Mouse (Mus musculus) erythroid progenitor cell, adult 5-6 weeks (primary cell): Measurements from ENCODE around the gene AU022252. TPM values are rescaled to one million over a fixed set of nuclear protein-coding genes. Genes with fewer than 3 reads are reported as not detected.
"Not testable (repeated sequence)": the region's sequence is repeated elsewhere in the genome, so short reads cannot be mapped to it uniquely, and the experiment has no call there.

Experiments
- ATAC-seq: replicated peaks from 2 replicates; pipeline ENCODE4 v1.8.0; 2016; ENCODE audit warnings: moderate number of reproducible peaks, mild to moderate bottlenecking, moderate TSS enrichment, inconsistent platforms; ENCODE audit not compliant: poor library complexity, low FRiP score, severe bottlenecking
- total RNA-seq, 2 experiments: library from RNA; stranded (forward) in 1 of 2; stranded (reverse) in 1 of 2; fragments of 150-400 nt in 1 of 2; fragments of 186-747, 209-891 nt in 1 of 2; gene quantifications; 2 replicates each; pipeline versions ENCODE4 v1.2.3 to v1.2.4; 2015 to 2017; ENCODE audit warnings: low replicate concordance in 2 of 2

The AU022252 gene
- total RNA-seq (2015; ENCODE audit: low replicate concordance), result 1.4 and 2.1 TPM in 2 replicates
- total RNA-seq (2017; ENCODE audit: low replicate concordance), result 2.5 and 2.6 TPM in 2 replicates

DNA sequence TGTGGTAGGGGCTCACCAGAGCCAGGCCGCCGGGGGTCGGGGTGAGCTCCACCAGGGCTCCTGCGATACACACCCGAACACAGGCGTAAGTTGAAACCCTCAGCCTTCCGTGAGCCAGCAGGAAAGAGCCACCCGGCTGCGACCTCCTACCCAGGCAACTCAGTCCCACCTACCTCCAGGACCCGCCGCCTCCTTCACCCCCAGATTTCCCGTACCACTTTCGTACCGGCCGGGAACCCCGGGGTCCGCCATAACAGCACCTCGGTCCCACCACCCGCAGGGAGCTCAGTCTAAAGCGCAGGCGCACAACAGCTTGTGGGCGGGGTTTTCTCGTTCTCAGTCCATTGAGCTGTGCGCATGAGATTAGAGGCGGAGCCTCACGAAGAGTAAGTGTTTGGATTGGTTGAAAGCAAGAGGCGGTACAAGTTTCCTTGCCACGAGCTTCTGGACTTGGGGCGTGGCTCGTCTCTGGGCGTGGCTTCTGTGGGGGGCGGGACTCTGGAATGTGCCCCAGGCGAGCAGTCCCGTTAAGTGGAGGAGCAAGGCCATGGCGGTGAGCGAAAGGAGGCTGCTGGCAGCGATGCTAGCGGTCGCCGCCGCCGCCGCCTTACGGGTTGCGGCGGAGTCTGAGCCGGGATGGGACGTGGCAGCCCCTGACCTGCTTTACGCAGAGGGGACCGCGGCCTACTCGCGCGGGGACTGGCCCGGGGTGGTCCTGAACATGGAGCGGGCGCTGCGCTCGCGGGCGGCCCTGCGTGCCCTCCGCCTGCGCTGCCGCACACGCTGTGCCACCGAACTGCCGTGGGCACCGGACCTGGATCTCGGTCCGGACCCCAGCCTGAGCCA is at the start of gene AU022252, which contains the start of gene P3h1:
TSS of gene AU022252 (minus strand) at position 303 of the 846 bp plus-strand sequence.
TSS of gene P3h1 (plus strand) at position 506 of the 846 bp plus-strand sequence.
- peak; percentile 95 for ATAC-seq

GRCm38 (mm10) chr4:119278784-119279183 is 46.3 kb upstream of the AU022252 start:
- not testable (repeated sequence) for ATAC-seq

- ATAC-seq, result no peak
Measured at GRCm38 (mm10) chr4:119275726-119276125, 43.2 kb upstream of the AU022252 start.

- ATAC-seq, result no peak
Measured at GRCm38 (mm10) chr4:119275226-119275625, 42.7 kb upstream of the AU022252 start.

- 0 out of 2 replicates have a peak, but pooled peaks have one; percentile 20 for ATAC-seq
Measured at GRCm38 (mm10) chr4:119274627-119275026, 42.1 kb upstream of the AU022252 start.

- no peak for ATAC-seq
Measured at GRCm38 (mm10) chr4:119266606-119267005, 34.1 kb upstream of the AU022252 start.

DNA sequence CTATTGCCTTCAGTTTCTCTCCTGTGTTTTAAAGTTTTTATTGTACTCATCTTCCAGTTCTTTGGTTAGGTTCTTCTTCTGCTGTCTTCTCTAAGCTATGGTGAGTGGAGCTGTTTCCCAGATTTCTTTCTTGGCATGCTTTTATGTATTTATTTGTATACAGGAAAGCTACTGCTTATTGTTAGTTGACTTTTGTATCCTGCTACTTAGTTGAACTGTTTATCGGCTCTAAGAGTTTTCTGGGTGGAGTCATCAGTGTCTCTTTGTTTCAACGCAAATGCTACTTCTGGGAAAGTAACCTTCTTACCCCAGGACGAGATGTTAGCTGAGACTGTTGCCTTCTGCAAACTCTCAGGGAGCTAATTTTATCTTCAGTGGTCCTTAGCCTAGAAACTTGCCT is 30.9 kb upstream of the AU022252 start:
- ATAC-seq, result no peak

- ATAC-seq, result no peak
Measured at GRCm38 (mm10) chr4:119262483-119262882, 30.0 kb upstream of the AU022252 start.

DNA sequence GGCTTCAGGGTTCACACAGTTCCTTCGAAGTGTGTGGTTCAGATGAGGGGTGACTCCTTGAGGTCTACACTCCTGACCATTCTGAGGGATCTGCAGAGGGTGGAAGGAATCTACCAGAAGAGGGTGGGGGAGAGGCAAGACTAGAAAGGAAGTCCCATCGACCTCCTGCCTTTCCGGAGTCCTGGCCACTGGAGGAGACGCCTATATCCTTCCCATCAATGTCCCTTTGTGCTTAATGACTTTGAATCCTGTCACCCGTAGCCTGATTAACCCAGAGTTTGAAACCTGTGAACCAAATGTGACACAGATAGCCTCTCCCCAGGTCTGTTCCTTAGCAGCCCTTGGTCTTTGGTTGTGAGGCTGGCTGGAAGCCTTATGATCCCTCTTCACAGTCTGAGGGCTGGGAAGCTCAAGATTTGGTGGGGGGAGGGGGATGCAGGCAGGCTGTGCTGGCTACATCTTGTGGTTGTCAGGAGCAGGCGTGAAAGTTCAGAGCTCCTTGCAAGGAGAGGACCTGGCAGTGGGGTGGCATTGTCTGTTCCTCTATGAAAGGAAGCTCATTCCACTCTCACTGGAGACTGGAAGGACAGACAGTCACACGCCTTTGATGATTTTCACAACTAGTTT is 28.7 kb upstream of the AU022252 start:
- ATAC-seq, result no peak

DNA sequence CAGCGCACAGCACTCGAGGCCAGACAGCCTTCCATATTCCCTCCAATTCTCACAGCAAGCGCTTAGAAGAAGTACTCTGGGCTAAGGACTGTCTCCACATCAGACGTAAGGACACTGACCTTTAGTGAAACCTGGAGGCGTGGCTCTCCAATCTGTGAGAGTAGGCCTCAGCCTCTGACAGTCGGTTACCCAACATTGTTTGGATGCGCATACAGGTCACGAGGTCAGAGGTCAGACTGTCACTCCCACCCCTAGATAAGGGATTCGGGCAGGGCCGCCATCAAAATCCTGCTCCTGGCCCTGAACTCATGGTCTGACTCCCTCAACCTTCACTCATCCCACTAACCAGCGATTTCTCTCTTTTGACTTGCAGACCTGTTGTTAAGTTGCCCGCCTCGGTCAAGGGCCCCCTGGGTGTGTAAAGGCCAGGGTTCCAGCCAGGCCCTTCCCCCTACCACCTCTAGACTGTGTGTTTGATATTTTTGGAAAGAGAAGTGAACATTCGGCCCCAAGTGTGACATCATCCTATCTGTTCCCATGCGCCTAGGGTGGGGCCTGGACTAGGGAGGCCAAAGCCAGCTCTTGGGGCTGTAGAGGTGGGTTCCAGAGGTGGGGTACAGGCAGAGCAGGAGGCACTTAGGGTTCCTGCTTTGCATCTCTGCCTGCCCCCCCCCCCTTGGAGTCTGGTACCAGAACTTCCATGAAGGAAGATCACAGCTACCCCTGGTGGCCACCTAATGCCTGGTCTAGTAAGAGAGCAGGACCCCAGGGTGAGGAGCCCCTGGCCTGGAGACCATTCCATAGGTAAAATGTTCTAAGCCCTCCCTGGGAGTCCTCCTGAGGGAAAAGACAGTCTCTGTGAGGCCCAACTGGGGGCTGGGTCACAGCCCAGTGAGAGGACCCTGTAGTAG is 27.1 kb upstream of the AU022252 start:
- ATAC-seq, result no peak

- ATAC-seq, result no peak
Measured at GRCm38 (mm10) chr4:119257083-119257482, 24.6 kb upstream of the AU022252 start.

DNA sequence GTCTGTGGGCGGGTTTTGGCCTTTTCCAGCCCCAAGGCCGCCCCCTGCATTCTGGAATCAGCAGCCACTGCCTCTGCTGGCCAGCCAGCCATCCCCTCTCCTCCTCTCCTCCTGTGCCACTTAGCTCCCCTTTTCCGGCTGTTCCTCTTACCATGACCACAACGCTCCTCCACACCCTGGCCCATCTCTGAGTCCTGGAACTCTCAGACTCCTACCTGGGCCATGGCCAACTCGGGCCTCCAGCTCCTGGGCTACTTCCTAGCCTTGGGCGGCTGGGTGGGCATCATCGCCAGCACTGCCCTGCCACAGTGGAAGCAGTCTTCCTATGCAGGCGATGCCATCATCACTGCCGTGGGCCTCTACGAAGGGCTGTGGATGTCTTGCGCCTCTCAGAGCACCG is 22.8 kb upstream of the AU022252 start, which contains the start of gene Cldn19:
TSS of gene Cldn19 (plus strand) at position 64 of the 400 bp plus-strand sequence.
- no peak for ATAC-seq

GRCm38 (mm10) chr4:119254012-119254618 is 21.6 kb upstream of the AU022252 start:
- no peak for ATAC-seq

DNA sequence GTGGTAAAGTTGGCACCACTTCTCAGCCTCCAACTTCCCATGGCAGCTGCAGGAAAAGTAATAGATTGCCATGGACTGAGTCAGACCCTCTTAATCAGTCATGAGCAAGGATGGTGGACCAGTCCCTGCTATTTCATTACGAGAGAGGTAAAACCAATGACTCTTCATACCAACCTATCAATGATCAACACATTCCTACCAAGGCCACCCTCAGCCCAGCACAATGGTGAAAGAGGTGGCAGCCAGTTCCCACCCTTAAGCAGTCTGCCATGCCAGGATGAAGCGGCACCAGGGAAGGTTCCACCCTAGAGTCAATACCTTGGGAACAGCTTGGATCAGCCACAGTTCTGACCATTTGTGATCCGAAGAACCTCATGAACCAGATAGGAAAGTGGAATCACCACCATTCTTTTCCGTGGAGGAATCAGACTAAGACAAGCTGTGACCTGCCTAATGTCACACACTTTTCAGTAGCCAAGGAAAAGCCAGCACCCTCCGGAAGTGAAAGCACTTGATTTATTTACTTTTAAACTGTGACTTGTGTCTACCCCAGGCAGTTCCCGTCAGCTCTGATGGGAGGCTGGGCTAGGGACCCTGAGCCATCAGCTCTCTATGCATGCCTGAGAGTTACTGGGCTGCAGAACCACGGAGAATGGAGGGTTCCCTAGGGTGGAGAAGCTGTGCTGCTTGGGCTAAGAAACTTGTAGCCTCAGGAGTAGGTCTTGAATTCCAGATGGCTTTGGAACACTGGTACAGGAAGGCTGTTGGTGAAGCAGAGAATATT is 19.7 kb upstream of the AU022252 start:
- no peak for ATAC-seq

GRCm38 (mm10) chr4:119248407-119248965 is 16.0 kb upstream of the AU022252 start:
- no peak for ATAC-seq

GRCm38 (mm10) chr4:119247462-119248235 is 15.1 kb upstream of the AU022252 start:
- ATAC-seq, result 0 out of 2 replicates have a peak, but pooled peaks have one; percentile 50

- ATAC-seq, result no peak
Measured at GRCm38 (mm10) chr4:119246688-119247225, 14.2 kb upstream of the AU022252 start.
